Mouse (Mus musculus) stomach, postnatal 0 days (tissue): ENCODE results near the gene Spaca7.

ENCODE experiments used
- CTCF ChIP-seq: IDR thresholded peaks from 2 replicates; pipeline ENCODE4 v1.5.1; 2016; ENCODE audit warnings: antibody characterized with exemption, low read depth, mild to moderate bottlenecking, moderate library complexity
- EP300 ChIP-seq: optimal IDR thresholded peaks from 2 replicates; pipeline ENCODE3; 2016; ENCODE audit warnings: antibody characterized with exemption

- no peak for TF ChIP-seq CTCF
- TF ChIP-seq EP300, result no peak
Measured at GRCm38 (mm10) chr8:12609752-12610449, 37.1 kb downstream of the Spaca7 start.
